Mouse (Mus musculus): ENCODE data around the gene Hap1.

Hap1 gene

GRCm38 (mm10) chr11:100355972-100356818 is at the start of gene Hap1:
TSS of gene Hap1 (minus strand) at chr11:100356128.
- DNase-seq: peak; percentile 79

GRCm38 (mm10) chr11:100404456-100405074 is 48.6 kb upstream of the Hap1 start:
- DNase-seq: no peak

GRCm38 (mm10) chr11:100403445-100404134 is 47.7 kb upstream of the Hap1 start:
- no peak for DNase-seq

GRCm38 (mm10) chr11:100402682-100403081 is 46.8 kb upstream of the Hap1 start:
- DNase-seq: no peak

GRCm38 (mm10) chr11:100402240-100402639 is 46.3 kb upstream of the Hap1 start:
- no peak for DNase-seq

- no peak for DNase-seq
Measured at GRCm38 (mm10) chr11:100400842-100401241, 44.9 kb upstream of the Hap1 start.

GRCm38 (mm10) chr11:100399727-100400538 is 44.0 kb upstream of the Hap1 start:
- no peak for DNase-seq

- DNase-seq: no peak
Measured at GRCm38 (mm10) chr11:100399320-100399719, 43.4 kb upstream of the Hap1 start.

- no peak for DNase-seq
Measured at GRCm38 (mm10) chr11:100398517-100398916, 42.6 kb upstream of the Hap1 start.

GRCm38 (mm10) chr11:100397600-100398389 is 41.9 kb upstream of the Hap1 start, which contains the start of gene Jup:
TSS of gene Jup (minus strand) at chr11:100397763.
- peak; percentile 100 for DNase-seq

- peak; percentile 73 for DNase-seq
Measured at GRCm38 (mm10) chr11:100396886-100397599, 41.1 kb upstream of the Hap1 start.

- peak; percentile 69 for DNase-seq
Measured at GRCm38 (mm10) chr11:100395861-100396631, 40.1 kb upstream of the Hap1 start.

GRCm38 (mm10) chr11:100395200-100395599 is 39.3 kb upstream of the Hap1 start:
- peak; percentile 79 for DNase-seq

- DNase-seq: no peak
Measured at GRCm38 (mm10) chr11:100394353-100395074, 38.6 kb upstream of the Hap1 start.

GRCm38 (mm10) chr11:100393733-100394132 is 37.8 kb upstream of the Hap1 start:
- DNase-seq: no peak

GRCm38 (mm10) chr11:100392958-100393357 is 37.0 kb upstream of the Hap1 start:
- DNase-seq: no peak

GRCm38 (mm10) chr11:100391884-100392345 is 36.0 kb upstream of the Hap1 start:
- no peak for DNase-seq

GRCm38 (mm10) chr11:100391081-100391883 is 35.4 kb upstream of the Hap1 start:
- no peak for DNase-seq

Measured in cerebellum, adult 11 months (tissue).